Mouse (Mus musculus) hindbrain, postnatal 0 days (tissue): ENCODE measurements at regions not wholly inside any gene's neighbourhood (a gene's known extent, or its start where the extent isn't known, plus 50 kb on each side); places are given as distances from the start of the nearest gene placed in this dataset.
A peak's percentile ranks its signal among the peaks of the same experiment; 100 is the strongest.

Experiments
- ATAC-seq: fragments of 200-750 bp; cut with Nextera tagmentation; 2 replicates; pipeline ENCODE4 v1.8.0; 2017; ENCODE audit warnings: mild to moderate bottlenecking, moderate TSS enrichment, moderate library complexity
- DNase-seq: peaks from one replicate; pipeline ENCODE4 v3.0.0-alpha.2; 2015; ENCODE audit warnings: low spot score
- H3K27ac ChIP-seq: fragments of 300-500 bp; sonication (generic); 2 replicates; pipeline ENCODE4 v1.5.1; 2014; ENCODE audit warnings: mild to moderate bottlenecking
- H3K27me3 ChIP-seq: fragments of 300-500 bp; sonication (generic); 2 replicates; pipeline ENCODE4 v1.6.1; 2014; ENCODE audit warnings: low read length, mixed read lengths; ENCODE audit not compliant: insufficient read depth
- H3K36me3 ChIP-seq: fragments of 300-500 bp; sonication (generic); 2 replicates; pipeline ENCODE4 v1.6.1; 2014; ENCODE audit warnings: low read length, mixed read lengths; ENCODE audit not compliant: insufficient read depth
- H3K4me1 ChIP-seq: fragments of 300-500 bp; sonication (generic); 2 replicates; pipeline ENCODE4 v1.6.1; 2014; ENCODE audit warnings: antibody characterized with exemption, low read length, mixed read lengths; ENCODE audit not compliant: insufficient read depth
- H3K4me2 ChIP-seq: fragments of 300-500 bp; sonication (generic); 2 replicates; pipeline ENCODE4 v1.6.1; 2014; ENCODE audit warnings: low read depth, mild to moderate bottlenecking, low read length, moderate library complexity, mixed read lengths
- H3K4me3 ChIP-seq: fragments of 300-500 bp; sonication (generic); 2 replicates; pipeline ENCODE4 v1.5.1; 2014; ENCODE audit warnings: low read length
- H3K9ac ChIP-seq: fragments of 300-500 bp; sonication (generic); replicated peaks from 2 replicates; pipeline ENCODE4 v1.6.1; 2014; ENCODE audit warnings: mild to moderate bottlenecking, low read length, moderate library complexity, mixed read lengths
- H3K9me3 ChIP-seq: fragments of 300-500 bp; sonication (generic); 2 replicates; pipeline ENCODE4 v1.6.1; 2016; ENCODE audit warnings: low read length, mixed read lengths
- CTCF ChIP-seq: IDR thresholded peaks from 2 replicates; pipeline ENCODE4 v1.5.1; 2016; ENCODE audit warnings: antibody characterized with exemption, control low read depth, low read depth
- whole genome bisulfite sequencing: fragments of 180-500 bp; shearing (Covaris S2); extraction: QIAGEN DNeasy Blood & Tissue Kit; methylation state at CpG from one replicate; pipeline ENCODE4 v1.1.7; 2014; 5-methylcytosine and 5-hydroxymethylcytosine counted together

- H3K9me3 ChIP-seq: 0 out of 2 replicates have a peak, but pooled peaks cover 2% of the 10 kb centered on the region
- no peaks in the 10 kb centered on the region for H3K4me1 ChIP-seq
- H3K27me3 ChIP-seq: no peaks in the 10 kb centered on the region
- H3K27ac ChIP-seq: no peak overlapping the region
- DNase-seq (no peak), ATAC-seq (no peak)
- no peak overlapping the region for H3K9ac ChIP-seq
- H3K4me3 ChIP-seq: no peak overlapping the region
- 89% methylated on average over 5 of the region's 5 CpGs for WGBS
- TF ChIP-seq CTCF: 0 out of 2 replicates have a peak, but pooled peaks have one; percentile 8
- H3K4me2 ChIP-seq: no peak overlapping the region
- no peaks in the 10 kb centered on the region for H3K36me3 ChIP-seq
Measured at GRCm38 (mm10) chr9:71369760-71370159, 116.0 kb downstream of the Polr2m start.

GRCm38 (mm10) chr9:71369202-71369601, 116.5 kb downstream of the Polr2m start:
- ATAC-seq (no peak), DNase-seq (no peak)
- 0 out of 2 replicates have a peak, but pooled peaks cover 2% of the 10 kb centered on the region for H3K9me3 ChIP-seq
- H3K4me3 ChIP-seq: no peak overlapping the region
- H3K27ac ChIP-seq: no peak overlapping the region
- H3K9ac ChIP-seq: no peak overlapping the region
- no peak for TF ChIP-seq CTCF
- H3K27me3 ChIP-seq: no peaks in the 10 kb centered on the region
- H3K4me1 ChIP-seq: peaks cover 2% of the 10 kb centered on the region; the same call in 1 of the 2 replicates
- 89% methylated on average over 2 of the region's 2 CpGs for WGBS
- no peaks in the 10 kb centered on the region for H3K36me3 ChIP-seq
- no peak overlapping the region for H3K4me2 ChIP-seq

GRCm38 (mm10) chr9:71366573-71366972, 119.2 kb downstream of the Polr2m start:
- no peak for ATAC-seq
- WGBS: 58% methylated on average over 9 of the region's 9 CpGs

GRCm38 (mm10) chr9:71365177-71365738, 120.5 kb downstream of the Polr2m start:
- DNase-seq (no peak), ATAC-seq (no peak)
- Histone ChIP-seq H3K4me2 (no peak overlapping the region), H3K27ac (no peak overlapping the region), H3K4me1 (peaks cover 5% of the 10 kb centered on the region; the same call in 1 of the 2 replicates), H3K4me3 (no peak overlapping the region), H3K9me3 (0 out of 2 replicates have a peak, but pooled peaks cover 2% of the 10 kb centered on the region), H3K36me3 (no peaks in the 10 kb centered on the region), H3K27me3 (no peaks in the 10 kb centered on the region), H3K9ac (no peak overlapping the region)
- WGBS: 56% methylated on average over 12 of the region's 12 CpGs
- TF ChIP-seq CTCF: no peak

More at GRCm38 (mm10) chr9:71366573-71366972, 119.2 kb downstream of the Polr2m start:
- H3K27me3 ChIP-seq: no peaks in the 10 kb centered on the region
- no peak for DNase-seq
- H3K4me2 ChIP-seq: no peak overlapping the region
- H3K9ac ChIP-seq: no peak overlapping the region
- TF ChIP-seq CTCF: no peak
- H3K9me3 ChIP-seq: 0 out of 2 replicates have a peak, but pooled peaks cover 2% of the 10 kb centered on the region
- H3K4me1 ChIP-seq: peaks cover 5% of the 10 kb centered on the region; the same call in 1 of the 2 replicates
- no peak overlapping the region for H3K27ac ChIP-seq
- H3K4me3 ChIP-seq: no peak overlapping the region
- no peaks in the 10 kb centered on the region for H3K36me3 ChIP-seq

GRCm38 (mm10) chr9:71364047-71364665, 121.6 kb downstream of the Polr2m start:
- Histone ChIP-seq H3K4me3 (no peak overlapping the region), H3K9me3 (0 out of 2 replicates have a peak, but pooled peaks cover 2% of the 10 kb centered on the region), H3K36me3 (no peaks in the 10 kb centered on the region), H3K27ac (no peak overlapping the region), H3K4me1 (peaks cover 5% of the 10 kb centered on the region; the same call in 1 of the 2 replicates), H3K27me3 (no peaks in the 10 kb centered on the region), H3K4me2 (no peak overlapping the region), H3K9ac (no peak overlapping the region)
- WGBS: 54% methylated on average over 8 of the region's 8 CpGs
- no peak for TF ChIP-seq CTCF
- DNase-seq (no peak), ATAC-seq (no peak)

DNA sequence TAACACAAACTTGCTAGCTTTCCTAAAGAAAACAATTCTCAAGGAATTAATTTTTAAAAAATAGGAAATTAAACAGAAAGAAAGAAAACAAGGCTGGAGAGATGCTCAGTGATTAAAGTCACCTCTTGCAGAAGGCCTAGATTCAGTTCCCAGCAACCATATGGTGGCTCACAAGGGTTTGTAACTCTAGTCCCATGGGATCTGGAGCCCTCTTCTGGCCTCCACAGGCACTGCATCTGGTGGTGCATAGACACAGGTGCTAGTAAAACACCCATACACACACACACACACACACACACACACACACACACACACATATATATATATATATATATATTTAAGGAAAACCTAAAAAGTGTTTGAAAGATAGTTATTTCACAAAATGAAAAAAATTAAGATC, 123.3 kb downstream of the Polr2m start:
- TF ChIP-seq CTCF: no peak
- no peak overlapping the region for H3K9ac ChIP-seq
- no peaks in the 10 kb centered on the region for H3K36me3 ChIP-seq
- H3K4me2 ChIP-seq: no peak overlapping the region
- H3K9me3 ChIP-seq: no peaks in the 10 kb centered on the region
- no peak overlapping the region for H3K4me3 ChIP-seq
- no peaks in the 10 kb centered on the region for H3K27me3 ChIP-seq
- H3K4me1 ChIP-seq: peaks cover 5% of the 10 kb centered on the region; the same call in 1 of the 2 replicates
- no peak overlapping the region for H3K27ac ChIP-seq
- no peak for ATAC-seq
- no peak for DNase-seq

- TF ChIP-seq CTCF: no peak
- Histone ChIP-seq H3K9me3 (no peaks in the 10 kb centered on the region), H3K4me3 (no peak overlapping the region), H3K36me3 (no peaks in the 10 kb centered on the region), H3K9ac (no peak overlapping the region), H3K27me3 (no peaks in the 10 kb centered on the region), H3K27ac (no peak overlapping the region), H3K4me2 (no peak overlapping the region), H3K4me1 (peaks cover 5% of the 10 kb centered on the region; the same call in 1 of the 2 replicates)
- ATAC-seq: no peak
- DNase-seq: no peak
- 68% methylated on average over 5 of the region's 5 CpGs for WGBS
Measured at GRCm38 (mm10) chr9:71361961-71362360, 123.8 kb downstream of the Polr2m start.
